Mouse (Mus musculus) myocyte (in vitro differentiated cells): ENCODE data around the gene Ninj2.

Source experiments
- E2F4 ChIP-seq: IDR thresholded peaks from one replicate; pipeline ENCODE4 v1.6.1; 2011; ENCODE audit warnings: mild to moderate bottlenecking, control low read depth, moderate library complexity; ENCODE audit not compliant: insufficient read depth
- MAX ChIP-seq: IDR thresholded peaks from one replicate; pipeline ENCODE4 v1.6.1; 2011; ENCODE audit warnings: low read depth, mild to moderate bottlenecking, control low read depth
- MYOD1 ChIP-seq, 3 experiments: IDR thresholded peaks; one replicate each; pipeline ENCODE4 v1.6.1; 2011; ENCODE audit warnings: control low read depth in 2 of 3, low read depth in 2 of 3, mild to moderate bottlenecking in 2 of 3, moderate library complexity in 1 of 3; ENCODE audit not compliant: insufficient read length in 2 of 3, control insufficient read depth in 1 of 3
- POLR2A ChIP-seq: IDR thresholded peaks from one replicate; pipeline ENCODE4 v1.6.1; 2011; ENCODE audit warnings: low read depth, mild to moderate bottlenecking, control low read depth, moderate library complexity; ENCODE audit not compliant: insufficient read length
- POLR2AphosphoS2 ChIP-seq: IDR thresholded peaks from one replicate; pipeline ENCODE4 v1.6.1; 2011; ENCODE audit warnings: low read depth, control low read depth; ENCODE audit not compliant: insufficient read length
- REST ChIP-seq: IDR thresholded peaks from one replicate; pipeline ENCODE4 v1.6.1; 2011; ENCODE audit warnings: mild to moderate bottlenecking, control low read depth, moderate library complexity; ENCODE audit not compliant: insufficient read depth, insufficient read length
- SRF ChIP-seq: IDR thresholded peaks from one replicate; pipeline ENCODE4 v1.6.1; 2011; ENCODE audit warnings: low read depth; ENCODE audit not compliant: control insufficient read depth, insufficient read length
- TCF12 ChIP-seq: IDR thresholded peaks from one replicate; pipeline ENCODE4 v1.6.1; 2011; ENCODE audit warnings: mild to moderate bottlenecking, control low read depth; ENCODE audit not compliant: poor library complexity, insufficient read depth, severe bottlenecking
- USF1 ChIP-seq: IDR thresholded peaks from one replicate; pipeline ENCODE4 v1.6.1; 2011; ENCODE audit warnings: low read depth, mild to moderate bottlenecking, control low read depth, moderate library complexity

- TF ChIP-seq SRF: no peak
- TF ChIP-seq POLR2A: no peak
- TF ChIP-seq MYOD1 (IDR thresholded peaks at IDR 0.05; ENCODE audit: control insufficient read depth in 1 of 3, insufficient read length in 2 of 3, low read depth in 2 of 3): no peak
- TF ChIP-seq REST: no peak
- TF ChIP-seq USF1: no peak
- TF ChIP-seq POLR2AphosphoS2: no peak
- TF ChIP-seq MAX: no peak
- no peak for TF ChIP-seq E2F4
- TF ChIP-seq TCF12: no peak
Observed at GRCm38 (mm10) chr6:120101221-120101620, 8.1 kb downstream of the Ninj2 start.
